Mouse (Mus musculus) lung, postnatal 0 days (tissue): Measurements from ENCODE around the gene Aamdc.

Experiments
- CTCF ChIP-seq: IDR thresholded peaks from 2 replicates; pipeline ENCODE4 v1.5.1; 2016; ENCODE audit warnings: antibody characterized with exemption, mild to moderate bottlenecking
- EP300 ChIP-seq: IDR thresholded peaks from 2 replicates; pipeline ENCODE4 v1.6.1; 2016; ENCODE audit warnings: antibody characterized with exemption, mild to moderate bottlenecking, control low read depth

- TF ChIP-seq EP300 (0 out of 2 replicates have a peak, but pooled peaks have one; percentile 11), CTCF (no peak)
Measured at GRCm38 (mm10) chr7:97579976-97580842, 912 bp upstream of the Aamdc start.
